Comparison of ENCODE assay signal across 13 mouse cellular contexts in the genomic region with DNA sequence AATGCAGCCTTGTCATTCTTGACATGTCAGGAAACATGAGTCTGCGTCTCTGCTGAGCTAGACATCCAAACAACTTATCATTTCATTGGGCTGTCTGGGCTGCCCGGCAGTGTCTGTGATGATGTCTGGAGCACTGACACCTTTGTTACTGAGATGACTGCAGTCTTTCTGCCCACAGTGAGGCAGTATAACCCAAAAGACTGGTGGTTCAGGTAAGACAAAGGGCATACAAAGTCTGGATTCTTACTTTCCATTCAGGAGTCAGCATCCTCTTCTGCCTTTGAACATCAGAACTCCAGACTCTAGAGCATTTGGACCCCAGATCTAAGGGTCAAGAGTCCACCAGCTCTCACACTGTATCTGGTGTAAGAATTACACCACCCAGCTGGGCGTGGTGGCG. TPM values are rescaled to one million over a fixed set of nuclear protein-coding genes. Genes with fewer than 3 reads are reported as not detected.
DNase-seq lines count a peak whose midpoint lies in the region; ATAC-seq and TF ChIP-seq lines count a peak whose summit lies in the region.
"Had no signal": no experiment of that assay in that cellular context is flagged by ENCODE, and none has a peak within 500 bp of the region (broad histone marks: within the 10 kb centered on the region; RNA-seq: fewer than 3 reads in every experiment).

No protein-coding gene starts in this region.

- no peak overlapping the region for H3K9ac ChIP-seq in midbrain, postnatal 0 days (replicated peaks; ENCODE audit: low read length, poor library complexity, severe bottlenecking)
- no peak overlapping the region for H3K9ac ChIP-seq in midbrain, embryonic 13.5 days (replicated peaks)
- H3K9ac ChIP-seq in liver, embryonic 12.5 days, result no peak overlapping the region
- H3K9ac ChIP-seq in forebrain, embryonic 11.5 days (ENCODE audit: low read length), result no peak overlapping the region
- H3K9ac ChIP-seq: heart, embryonic 13.5 days had no signal

- H3K4me3 ChIP-seq in gastrocnemius, adult 2 months, result no peak overlapping the region
- no peak overlapping the region for H3K4me3 ChIP-seq in midbrain, postnatal 0 days (ENCODE audit: low read depth, low read length)
- H3K4me3 ChIP-seq in midbrain, embryonic 13.5 days (replicated peaks), result no peak overlapping the region
- no peak overlapping the region for H3K4me3 ChIP-seq in liver, embryonic 12.5 days
- no peak overlapping the region for H3K4me3 ChIP-seq in forebrain, embryonic 11.5 days (ENCODE audit: low read depth, low read length)
- H3K4me3 ChIP-seq: heart, embryonic 13.5 days; midbrain, embryonic 10.5 days had no signal

- no peak for ATAC-seq in midbrain, postnatal 0 days (ENCODE audit: low FRiP score)
- ATAC-seq in midbrain, embryonic 13.5 days, result no peak
- peak; percentile 21; the same call in 1 of the 2 replicates for ATAC-seq in liver, embryonic 12.5 days
- no peak for ATAC-seq in forebrain, embryonic 11.5 days (replicated peaks; ENCODE audit: low FRiP score)
- ATAC-seq: forebrain, embryonic 16.5 days had no signal

- TF ChIP-seq CTCF in gastrocnemius, adult 2 months (IDR thresholded peaks at IDR 0.05), result peak; percentile 46
- TF ChIP-seq CTCF in midbrain, postnatal 0 days (IDR thresholded peaks at IDR 0.05), result peak; percentile 42

- WGBS in midbrain, postnatal 0 days, result 88% methylated on average over 4 of the region's 4 CpGs
- 80% methylated on average over 4 of the region's 4 CpGs for whole genome bisulfite sequencing in midbrain, embryonic 13.5 days
- WGBS in liver, embryonic 12.5 days (ENCODE audit: insufficient replicate concordance), result 65% methylated on average over 4 of the region's 4 CpGs
- WGBS in forebrain, embryonic 11.5 days, result 84% methylated on average over 4 of the region's 4 CpGs

- H3K9me3 ChIP-seq in midbrain, postnatal 0 days (ENCODE audit: low read length), result no peaks in the 10 kb centered on the region
- H3K9me3 ChIP-seq in midbrain, embryonic 13.5 days, result no peaks in the 10 kb centered on the region
- H3K9me3 ChIP-seq in liver, embryonic 12.5 days (replicated peaks), result no peaks in the 10 kb centered on the region
- no peaks in the 10 kb centered on the region for H3K9me3 ChIP-seq in forebrain, embryonic 11.5 days (ENCODE audit: control insufficient read depth, low read length)
- H3K9me3 ChIP-seq: heart, embryonic 13.5 days; midbrain, embryonic 10.5 days had no signal

- no peak for DNase-seq in gastrocnemius, adult 2 months
- DNase-seq in gastrocnemius, postnatal 25 days, result no peak
- no peak for DNase-seq in midbrain, postnatal 0 days (ENCODE audit: low spot score)
- peak; percentile 37 for DNase-seq in thymus, postnatal 14 days
- no peak for DNase-seq in cerebellum, adult 18-20 months
- DNase-seq in forebrain, embryonic 11.5 days (ENCODE audit: low spot score), result no peak
- DNase-seq: kidney, postnatal 10 days had no signal

- H3K27ac ChIP-seq in gastrocnemius, adult 2 months, result no peak overlapping the region
- no peak overlapping the region for H3K27ac ChIP-seq in midbrain, postnatal 0 days (ENCODE audit: low read depth, low read length)
- no peak overlapping the region for H3K27ac ChIP-seq in midbrain, embryonic 13.5 days
- no peak overlapping the region for H3K27ac ChIP-seq in liver, embryonic 12.5 days
- H3K27ac ChIP-seq in forebrain, embryonic 11.5 days (ENCODE audit: low read depth, low read length), result no peak overlapping the region
- H3K27ac ChIP-seq: heart, embryonic 13.5 days; midbrain, embryonic 10.5 days had no signal

- intact Hi-C loops in gastrocnemius, adult 2 months (cut with DNase I), result no loop called here

- no peaks in the 10 kb centered on the region for H3K4me1 ChIP-seq in midbrain, postnatal 0 days (ENCODE audit: insufficient read depth, low read length)
- H3K4me1 ChIP-seq in midbrain, embryonic 13.5 days (replicated peaks), result no peaks in the 10 kb centered on the region
- peaks cover 3% of the 10 kb centered on the region; the same call in 1 of the 2 replicates for H3K4me1 ChIP-seq in liver, embryonic 12.5 days
- no peaks in the 10 kb centered on the region for H3K4me1 ChIP-seq in forebrain, embryonic 11.5 days (replicated peaks; ENCODE audit: control insufficient read depth, insufficient read depth, low read length)
- H3K4me1 ChIP-seq: midbrain, embryonic 10.5 days had no signal

- H3K4me2 ChIP-seq in midbrain, postnatal 0 days (ENCODE audit: low read depth, low read length, poor library complexity, severe bottlenecking), result no peak overlapping the region
- H3K4me2 ChIP-seq in midbrain, embryonic 13.5 days (replicated peaks), result no peak overlapping the region
- H3K4me2 ChIP-seq in liver, embryonic 12.5 days, result no peak overlapping the region
- no peak overlapping the region for H3K4me2 ChIP-seq in forebrain, embryonic 11.5 days (ENCODE audit: low read depth, low read length, severe bottlenecking)
- H3K4me2 ChIP-seq: heart, embryonic 13.5 days had no signal

- H3K27me3 ChIP-seq in midbrain, postnatal 0 days (ENCODE audit: insufficient read depth, low read length), result no peaks in the 10 kb centered on the region
- H3K27me3 ChIP-seq in midbrain, embryonic 13.5 days, result no peaks in the 10 kb centered on the region
- no peaks in the 10 kb centered on the region for H3K27me3 ChIP-seq in liver, embryonic 12.5 days (replicated peaks)
- H3K27me3 ChIP-seq in forebrain, embryonic 11.5 days (ENCODE audit: control insufficient read depth, insufficient read depth, low read length), result no peaks in the 10 kb centered on the region
- H3K27me3 ChIP-seq: heart, embryonic 13.5 days had no signal

- peaks cover 5% of the 10 kb centered on the region; the same call in 1 of the 2 replicates for H3K36me3 ChIP-seq in midbrain, postnatal 0 days (ENCODE audit: insufficient read depth, low read length)
- peaks cover 2% of the 10 kb centered on the region; the same call in 1 of the 2 replicates for H3K36me3 ChIP-seq in midbrain, embryonic 13.5 days
- no peaks in the 10 kb centered on the region for H3K36me3 ChIP-seq in liver, embryonic 12.5 days
- no peaks in the 10 kb centered on the region for H3K36me3 ChIP-seq in forebrain, embryonic 11.5 days (ENCODE audit: control insufficient read depth, insufficient read depth, low read length)
- H3K36me3 ChIP-seq: midbrain, embryonic 10.5 days had no signal

RNA-seq across cellular contexts. Expression of gene Wdr60, which starts 27.5 kb away (rescaled TPM):
- 10 to 100 TPM; 10.0 to 18.8 TPM for total RNA-seq in gastrocnemius, adult 2 months (2021)
- total RNA-seq in gastrocnemius, postnatal 25 days (2021), result 1 to 10 TPM; 7.2 to 8.8 TPM
- total RNA-seq in midbrain, postnatal 0 days (2014; rRNA removed), result 11.1 and 12.8 TPM in 2 replicates
- 15.0 and 17.5 TPM in 2 replicates for polyA plus RNA-seq in midbrain, postnatal 0 days (2015; fragmentation: Nextera tagmentation; extraction: Ambion mirVana)
- polyA plus RNA-seq in midbrain, embryonic 13.5 days (2015; fragmentation: Nextera tagmentation; extraction: Ambion mirVana), result 19.6 and 20.5 TPM in 2 replicates
- 5.3 and 5.9 TPM in 2 replicates for polyA plus RNA-seq in liver, embryonic 12.5 days (2016; fragmentation: Nextera tagmentation; extraction: Ambion mirVana)
- polyA plus RNA-seq in forebrain, embryonic 11.5 days (2014; fragmentation: Nextera tagmentation; extraction: Ambion mirVana), result 16.4 and 18.1 TPM in 2 replicates

RNA-seq across cellular contexts. Expression of gene Gm11027, which starts 39.8 kb away (rescaled TPM):
- total RNA-seq in gastrocnemius, adult 2 months (2021), result not detected
- total RNA-seq in gastrocnemius, postnatal 25 days (2021), result not detected
- total RNA-seq in midbrain, postnatal 0 days (2014; rRNA removed), result not detected in 2 replicates
- not detected in 2 replicates for polyA plus RNA-seq in midbrain, postnatal 0 days (2015; fragmentation: Nextera tagmentation; extraction: Ambion mirVana)
- not detected in 2 replicates for polyA plus RNA-seq in midbrain, embryonic 13.5 days (2015; fragmentation: Nextera tagmentation; extraction: Ambion mirVana)
- not detected in 2 replicates for polyA plus RNA-seq in liver, embryonic 12.5 days (2016; fragmentation: Nextera tagmentation; extraction: Ambion mirVana)
- not detected in 2 replicates for polyA plus RNA-seq in forebrain, embryonic 11.5 days (2014; fragmentation: Nextera tagmentation; extraction: Ambion mirVana)
- polyA plus RNA-seq: forebrain, embryonic 16.5 days; heart, embryonic 13.5 days; limb, embryonic 11.5 days; midbrain, embryonic 10.5 days had no signal

RNA-seq across cellular contexts. Expression of gene Esyt2, which starts 45.6 kb away (rescaled TPM):
- 10 to 100 TPM; 28.2 to 28.9 TPM for total RNA-seq in gastrocnemius, adult 2 months (2021)
- total RNA-seq in gastrocnemius, postnatal 25 days (2021), result 10 to 100 TPM; 18.0 to 20.4 TPM
- 35.1 and 47.0 TPM in 2 replicates for total RNA-seq in midbrain, postnatal 0 days (2014; rRNA removed)
- 7.4 and 8.6 TPM in 2 replicates for polyA plus RNA-seq in midbrain, postnatal 0 days (2015; fragmentation: Nextera tagmentation; extraction: Ambion mirVana)
- 10.6 TPM in 2 replicates for polyA plus RNA-seq in midbrain, embryonic 13.5 days (2015; fragmentation: Nextera tagmentation; extraction: Ambion mirVana)
- polyA plus RNA-seq in liver, embryonic 12.5 days (2016; fragmentation: Nextera tagmentation; extraction: Ambion mirVana), result 16.2 and 17.3 TPM in 2 replicates
- polyA plus RNA-seq in forebrain, embryonic 11.5 days (2014; fragmentation: Nextera tagmentation; extraction: Ambion mirVana), result 19.1 and 20.8 TPM in 2 replicates
